Mouse (Mus musculus): ENCODE results near the gene Cul3.
A peak's percentile ranks its signal among the peaks of the same experiment; 100 is the strongest.

Gene Cul3

GRCm38 (mm10) chr1:80293307-80293706, 47.0 kb downstream of the Cul3 start:
- no peak for DNase-seq (ENCODE audit: low read depth)

- DNase-seq (ENCODE audit: low read depth): no peak
Observed at GRCm38 (mm10) chr1:80278731-80279130, 61.5 kb downstream of the Cul3 start.

GRCm38 (mm10) chr1:80260443-80260842, 79.8 kb downstream of the Cul3 start:
- no peak for DNase-seq (ENCODE audit: low read depth)

GRCm38 (mm10) chr1:80258632-80259031, 81.6 kb downstream of the Cul3 start:
- DNase-seq (ENCODE audit: low read depth): no peak

- no peak for DNase-seq (ENCODE audit: low read depth)
Observed at GRCm38 (mm10) chr1:80253309-80253708, 87.0 kb downstream of the Cul3 start.

GRCm38 (mm10) chr1:80250247-80250646, 90.0 kb downstream of the Cul3 start:
- no peak for DNase-seq (ENCODE audit: low read depth)

GRCm38 (mm10) chr1:80247131-80247530, 93.1 kb downstream of the Cul3 start:
- DNase-seq (ENCODE audit: low read depth): no peak

GRCm38 (mm10) chr1:80244123-80244522, 96.2 kb downstream of the Cul3 start:
- DNase-seq (ENCODE audit: low read depth): peak; percentile 10

- DNase-seq (ENCODE audit: low read depth): no peak
Observed at GRCm38 (mm10) chr1:80241579-80241978, 98.7 kb downstream of the Cul3 start.

- no peak for DNase-seq (ENCODE audit: low read depth)
Observed at GRCm38 (mm10) chr1:80240017-80240660, 100.1 kb downstream of the Cul3 start.

GRCm38 (mm10) chr1:80239481-80239880, 100.8 kb downstream of the Cul3 start:
- DNase-seq (ENCODE audit: low read depth): no peak

- DNase-seq (ENCODE audit: low read depth): no peak
Observed at GRCm38 (mm10) chr1:80236951-80237702, 103.2 kb downstream of the Cul3 start.

- DNase-seq (ENCODE audit: low read depth): no peak
Observed at GRCm38 (mm10) chr1:80236126-80236525, 104.2 kb downstream of the Cul3 start.

- DNase-seq (ENCODE audit: low read depth): no peak
Observed at GRCm38 (mm10) chr1:80230612-80231011, 109.7 kb downstream of the Cul3 start.

GRCm38 (mm10) chr1:80224839-80225412, 115.4 kb downstream of the Cul3 start:
- DNase-seq (ENCODE audit: low read depth): no peak

GRCm38 (mm10) chr1:80221151-80221550, 119.1 kb downstream of the Cul3 start:
- peak; percentile 8 for DNase-seq (ENCODE audit: low read depth)

- peak; percentile 20 for DNase-seq (ENCODE audit: low read depth)
Observed at GRCm38 (mm10) chr1:80218268-80218667, 122.0 kb downstream of the Cul3 start, which contains the start of gene Fam124b. TSS of gene Fam124b (minus strand) at chr1:80218473.
